Mouse (Mus musculus): ENCODE measurements around the gene Cacna1d. TPM values are rescaled to one million over a fixed set of nuclear protein-coding genes. Genes with fewer than 3 reads are reported as not detected.

The Cacna1d gene
- total and polyA plus RNA-seq, 3 experiments = 0.04 to 0.66 (median 0.08) TPM

DNA sequence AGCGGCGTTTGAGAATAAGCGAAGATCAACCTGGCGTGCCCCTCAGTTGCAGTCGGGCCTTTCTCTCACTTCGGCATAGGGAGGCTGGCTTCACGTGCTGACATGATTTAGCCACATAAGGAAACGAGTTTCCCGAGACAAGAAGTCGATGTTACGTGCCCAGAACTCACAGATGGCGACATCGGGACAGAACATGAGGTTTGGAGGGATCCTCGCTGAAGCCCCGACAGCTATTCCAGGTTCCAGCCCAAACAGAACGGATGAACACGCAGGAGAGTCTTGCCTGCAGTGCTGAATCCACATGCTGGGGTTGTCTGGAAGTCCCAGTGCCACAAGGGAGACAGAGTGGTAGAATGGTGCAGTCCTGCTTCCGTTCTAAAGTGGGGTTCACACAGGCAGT is 452.8 kb downstream of the Cacna1d start:
- TF ChIP-seq ZNF384 (IDR thresholded peaks at IDR 0.05; ENCODE audit: low read depth, low read length) (no peak), UBTF (IDR thresholded peaks at IDR 0.05; ENCODE audit: low read depth, low read length) (no peak), E2F4 (IDR thresholded peaks at IDR 0.05; ENCODE audit: insufficient replicate concordance, low read depth, low read length) (no peak), MAZ (IDR thresholded peaks at IDR 0.05; ENCODE audit: low read depth, low read length) (no peak), NELFE (IDR thresholded peaks at IDR 0.05; ENCODE audit: low read depth, low read length) (no peak), IRF4 (IDR thresholded peaks at IDR 0.05; ENCODE audit: low read depth, low read length) (no peak), TBP (conservative IDR thresholded peaks at IDR 0.05; ENCODE audit: low read depth, low read length) (no peak), JUND (conservative IDR thresholded peaks at IDR 0.05; ENCODE audit: low read depth, low read length) (no peak), POLR2AphosphoS2 (IDR thresholded peaks at IDR 0.05; ENCODE audit: low read depth, low read length) (no peak), TCF12 (IDR thresholded peaks at IDR 0.05; ENCODE audit: low read depth, low read length) (no peak), CHD2 (IDR thresholded peaks at IDR 0.05; ENCODE audit: low read length) (no peak), SIN3A (IDR thresholded peaks at IDR 0.05; ENCODE audit: low read length) (no peak), MEF2A (IDR thresholded peaks at IDR 0.05; ENCODE audit: borderline replicate concordance, low read depth, low read length) (no peak), CHD1 (IDR thresholded peaks at IDR 0.05; ENCODE audit: low read depth, low read length) (no peak), BHLHE40 (IDR thresholded peaks at IDR 0.05; ENCODE audit: low read depth, low read length) (no peak)
- Histone ChIP-seq H3K4me2 (ENCODE audit: insufficient read depth, low read depth, poor library complexity, severe bottlenecking) (no peak overlapping the region), H3K79me2 (replicated peaks; ENCODE audit: control insufficient read depth, extremely low read depth, insufficient read depth, poor library complexity, severe bottlenecking) (no peaks in the 10 kb centered on the region), H3K27me3 (replicated peaks) (no peaks in the 10 kb centered on the region), H3K4me1 (ENCODE audit: control insufficient read depth in 1 of 2, insufficient read depth in 2 of 2) (peaks cover 0 to 21% of the 10 kb centered on the region in 2 experiments; a peak in 2 of 4 replicates), H3K9me3 (replicated peaks; ENCODE audit: low read length) (no peaks in the 10 kb centered on the region), H3K27ac (ENCODE audit: insufficient read depth, low read depth) (no peak overlapping the region), H3K9ac (ENCODE audit: insufficient read depth, low read depth) (no peak overlapping the region), H3K36me3 (replicated peaks in 1 of 2; ENCODE audit: control insufficient read depth in 1 of 2, insufficient read depth in 1 of 2, low read length in 1 of 2) (no peaks in the 10 kb centered on the region), H3K4me3 (replicated peaks in 1 of 3; ENCODE audit: low read depth in 2 of 3, low read length in 2 of 3, poor library complexity in 1 of 3) (no peak overlapping the region)
- dilution Hi-C loops (cut with MboI; ENCODE audit: extremely low pct_ligation_motif_present, extremely low pct_unique_long_range_greater_than_20kb, low sequenced_read_pairs) = no loop called here
- in situ Hi-C loops (cut with MboI; ENCODE audit: low pct_ligation_motif_present, low pct_unique_long_range_greater_than_20kb, low sequenced_read_pairs) = loop anchor here (5.0 kb wide), 1 partner anchor 39 kb away; no protein-coding TSS in a partner anchor
- DNase-seq (ENCODE audit: extremely low read depth) = no peak

DNA sequence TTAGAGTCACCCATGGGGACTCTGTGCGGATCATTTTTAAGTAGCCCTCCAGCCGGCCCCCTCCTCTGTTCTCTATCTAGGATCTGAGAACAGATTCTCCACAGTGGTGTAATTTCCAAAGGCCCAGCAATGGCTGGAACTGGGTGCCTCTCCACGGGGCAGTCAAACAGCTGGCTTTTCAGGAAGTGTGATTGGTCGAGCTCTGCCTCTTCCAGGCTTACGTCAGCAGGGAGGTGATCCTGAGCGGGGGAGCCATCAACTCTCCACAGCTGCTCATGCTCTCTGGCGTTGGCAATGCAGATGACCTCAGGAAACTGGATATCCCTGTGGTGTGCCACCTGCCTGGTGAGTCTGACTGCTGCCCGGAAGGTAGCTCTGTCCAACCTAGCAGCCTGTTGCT is 457.9 kb downstream of the Cacna1d start:
- no peak for DNase-seq (ENCODE audit: extremely low read depth)
- Histone ChIP-seq H3K79me2 (replicated peaks; ENCODE audit: control insufficient read depth, extremely low read depth, insufficient read depth, poor library complexity, severe bottlenecking) (no peaks in the 10 kb centered on the region), H3K9ac (ENCODE audit: insufficient read depth, low read depth) (no peak overlapping the region), H3K4me2 (ENCODE audit: insufficient read depth, low read depth, poor library complexity, severe bottlenecking) (no peak overlapping the region), H3K4me1 (ENCODE audit: control insufficient read depth in 1 of 2, insufficient read depth in 2 of 2) (peaks cover 0 to 14% of the 10 kb centered on the region in 2 experiments; a peak in 2 of 4 replicates), H3K4me3 (replicated peaks in 1 of 3; ENCODE audit: low read depth in 2 of 3, low read length in 2 of 3, poor library complexity in 1 of 3) (no peak overlapping the region), H3K27ac (ENCODE audit: insufficient read depth, low read depth) (no peak overlapping the region), H3K27me3 (replicated peaks) (no peaks in the 10 kb centered on the region), H3K36me3 (replicated peaks in 1 of 2; ENCODE audit: control insufficient read depth in 1 of 2, insufficient read depth in 1 of 2, low read length in 1 of 2) (no peaks in the 10 kb centered on the region), H3K9me3 (replicated peaks; ENCODE audit: low read length) (no peaks in the 10 kb centered on the region)
- in situ Hi-C loops (cut with MboI; ENCODE audit: low pct_ligation_motif_present, low pct_unique_long_range_greater_than_20kb, low sequenced_read_pairs) (no loop called here), dilution Hi-C loops (cut with MboI; ENCODE audit: extremely low pct_ligation_motif_present, extremely low pct_unique_long_range_greater_than_20kb, low sequenced_read_pairs) (no loop called here)
- TF ChIP-seq RCOR1 (conservative IDR thresholded peaks at IDR 0.05; ENCODE audit: low read depth, low read length) = no peak

Data from CH12.LX (cell line).